Mouse (Mus musculus) lung, postnatal 0 days (tissue): Measurements from ENCODE around the gene Edn2.

Experiments used
- CTCF ChIP-seq: IDR thresholded peaks from 2 replicates; pipeline ENCODE4 v1.5.1; 2016; ENCODE audit warnings: antibody characterized with exemption, mild to moderate bottlenecking
- EP300 ChIP-seq: IDR thresholded peaks from 2 replicates; pipeline ENCODE4 v1.6.1; 2016; ENCODE audit warnings: antibody characterized with exemption, mild to moderate bottlenecking, control low read depth

GRCm38 (mm10) chr4:120167778-120168177 is 6.8 kb downstream of the Edn2 start:
- TF ChIP-seq CTCF: no peak
- TF ChIP-seq EP300: no peak
